Mouse (Mus musculus) brain, adult 2 months (tissue): ENCODE results near the gene Tmem270.
"Not testable (repeated sequence)": the region's sequence is repeated elsewhere in the genome, so short reads cannot be mapped to it uniquely, and the experiment has no call there.

ENCODE experiments used
- DNase-seq: peaks from one replicate; pipeline ENCODE4 v3.0.0; 2011; ENCODE audit warnings: low read depth, low spot score

Gene Tmem270

GRCm38 (mm10) chr5:134906633-134907032 lies at the start of gene Tmem270:
Tmem270 (minus strand) TSS chr5:134906733.
- no peak for DNase-seq

- DNase-seq = no peak
Measured at GRCm38 (mm10) chr5:134955491-134955890, 49.0 kb upstream of the Tmem270 start.

GRCm38 (mm10) chr5:134951053-134951884 lies 44.7 kb upstream of the Tmem270 start:
- no peak for DNase-seq

- no peak for DNase-seq
Measured at GRCm38 (mm10) chr5:134948085-134948439, 41.5 kb upstream of the Tmem270 start.

- DNase-seq = no peak
Measured at GRCm38 (mm10) chr5:134947420-134948084, 41.0 kb upstream of the Tmem270 start.

GRCm38 (mm10) chr5:134946857-134947255 lies 40.3 kb upstream of the Tmem270 start, which contains the start of gene Cldn4:
Cldn4 (minus strand) TSS chr5:134946934.
- no peak for DNase-seq

GRCm38 (mm10) chr5:134946063-134946856 lies 39.7 kb upstream of the Tmem270 start:
- no peak for DNase-seq

GRCm38 (mm10) chr5:134945266-134945959 lies 38.9 kb upstream of the Tmem270 start:
- no peak for DNase-seq

GRCm38 (mm10) chr5:134944179-134944578 lies 37.6 kb upstream of the Tmem270 start:
- DNase-seq = no peak

GRCm38 (mm10) chr5:134942740-134943139 lies 36.2 kb upstream of the Tmem270 start:
- peak; percentile 20 for DNase-seq

GRCm38 (mm10) chr5:134941472-134942209 lies 35.1 kb upstream of the Tmem270 start:
- no peak for DNase-seq

GRCm38 (mm10) chr5:134939554-134939953 lies 33.0 kb upstream of the Tmem270 start:
- not testable (repeated sequence) for DNase-seq

- no peak for DNase-seq
Measured at GRCm38 (mm10) chr5:134939069-134939468, 32.5 kb upstream of the Tmem270 start.

GRCm38 (mm10) chr5:134936626-134937185 lies 30.2 kb upstream of the Tmem270 start:
- DNase-seq = no peak

- DNase-seq = no peak
Measured at GRCm38 (mm10) chr5:134936051-134936450, 29.5 kb upstream of the Tmem270 start.

GRCm38 (mm10) chr5:134934666-134935065 lies 28.1 kb upstream of the Tmem270 start:
- DNase-seq = no peak

- not testable (repeated sequence) for DNase-seq
Measured at GRCm38 (mm10) chr5:134933686-134934085, 27.2 kb upstream of the Tmem270 start.

GRCm38 (mm10) chr5:134933281-134933680 lies 26.7 kb upstream of the Tmem270 start:
- no peak for DNase-seq

- peak; percentile 80 for DNase-seq
Measured at GRCm38 (mm10) chr5:134932903-134933276, 26.4 kb upstream of the Tmem270 start.

- DNase-seq = peak; percentile 89
Measured at GRCm38 (mm10) chr5:134932179-134932902, 25.8 kb upstream of the Tmem270 start, which contains the start of gene Mettl27. Mettl27 (plus strand) TSS chr5:134932368.
